Mouse (Mus musculus) heart, embryonic 15.5 days (tissue): ENCODE measurements around the gene Lrp6. TPM values are rescaled to one million over a fixed set of nuclear protein-coding genes. Genes with fewer than 3 reads are reported as not detected.

Experiments used
- ATAC-seq: fragments of 200-750 bp; cut with Nextera tagmentation; replicated peaks from 2 replicates; pipeline ENCODE4 v1.8.0; 2017; ENCODE audit warnings: low read depth, moderate TSS enrichment; ENCODE audit not compliant: insufficient number of reproducible peaks, insufficient read depth, low FRiP score
- H3K27ac ChIP-seq: fragments of 300-500 bp; sonication (generic); 2 replicates; pipeline ENCODE4 v1.5.1; 2015; ENCODE audit warnings: mild to moderate bottlenecking, inconsistent platforms
- H3K27me3 ChIP-seq: fragments of 300-500 bp; sonication (generic); 2 replicates; pipeline ENCODE4 v1.6.1; 2015; ENCODE audit warnings: inconsistent platforms
- H3K36me3 ChIP-seq: fragments of 300-500 bp; sonication (generic); 2 replicates; pipeline ENCODE4 v1.6.1; 2015; ENCODE audit warnings: mild to moderate bottlenecking, inconsistent platforms
- H3K4me1 ChIP-seq: fragments of 300-500 bp; sonication (generic); replicated peaks from 2 replicates; pipeline ENCODE4 v1.6.1; 2015; ENCODE audit warnings: inconsistent platforms
- H3K4me2 ChIP-seq: fragments of 300-500 bp; sonication (generic); 2 replicates; pipeline ENCODE4 v1.6.1; 2015; ENCODE audit warnings: inconsistent platforms, mild to moderate bottlenecking, moderate library complexity
- H3K4me3 ChIP-seq: fragments of 300-500 bp; sonication (generic); 2 replicates; pipeline ENCODE4 v1.5.1; 2015; ENCODE audit warnings: mild to moderate bottlenecking, inconsistent platforms
- H3K9ac ChIP-seq: fragments of 300-500 bp; sonication (generic); 2 replicates; pipeline ENCODE4 v1.6.1; 2015; ENCODE audit warnings: mild to moderate bottlenecking, inconsistent platforms
- H3K9me3 ChIP-seq: fragments of 300-500 bp; sonication (generic); replicated peaks from 2 replicates; pipeline ENCODE4 v1.6.1; 2016; ENCODE audit warnings: inconsistent platforms
- WGBS: fragments of 180-500 bp; shearing (Covaris S2); methylation state at CpG from one replicate; pipeline ENCODE4 v1.1.7; 2015; ENCODE audit warnings: mixed read lengths; 5-methylcytosine and 5-hydroxymethylcytosine counted together
- polyA plus RNA-seq: library from polyadenylated mRNA; unstranded; fragments of >200 nt; fragmentation: Nextera tagmentation; extraction: Ambion mirVana; gene quantifications from 2 replicates; pipeline ENCODE4 v1.2.1, GENCODE M21; 2015

The Lrp6 gene
- polyA plus RNA-seq, 1 experiment from 2014 or later, result 16.9 TPM

DNA sequence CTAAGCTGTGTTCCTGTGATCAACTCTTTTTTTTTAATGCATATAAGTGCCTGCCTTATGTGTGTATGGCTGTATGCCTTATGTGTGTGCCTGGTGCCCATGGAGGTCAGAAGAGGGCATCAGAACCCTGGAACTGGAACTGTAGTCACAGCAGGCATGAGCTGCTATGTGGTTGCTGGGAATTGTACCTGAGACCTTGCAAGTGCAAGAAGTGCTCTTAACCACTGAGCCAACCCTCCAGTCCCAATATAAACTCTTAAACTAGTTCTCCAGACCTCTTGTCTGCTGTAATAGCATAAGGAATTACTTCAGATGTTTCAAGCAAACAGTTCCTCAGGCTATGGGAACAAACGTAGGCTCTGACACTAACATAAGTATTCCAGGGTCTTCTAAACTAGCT, 16.4 kb downstream of the Lrp6 start:
- WGBS, result 89% methylated on average over 1 of the region's 1 CpGs
- H3K4me2 ChIP-seq, result no peak overlapping the region
- H3K27ac ChIP-seq, result no peak overlapping the region
- no peaks in the 10 kb centered on the region for H3K9me3 ChIP-seq
- no peak overlapping the region for H3K4me3 ChIP-seq
- no peak overlapping the region for H3K9ac ChIP-seq
- no peak for ATAC-seq
- H3K4me1 ChIP-seq, result peaks cover 10% of the 10 kb centered on the region
- H3K27me3 ChIP-seq, result no peaks in the 10 kb centered on the region
- no peaks in the 10 kb centered on the region for H3K36me3 ChIP-seq

DNA sequence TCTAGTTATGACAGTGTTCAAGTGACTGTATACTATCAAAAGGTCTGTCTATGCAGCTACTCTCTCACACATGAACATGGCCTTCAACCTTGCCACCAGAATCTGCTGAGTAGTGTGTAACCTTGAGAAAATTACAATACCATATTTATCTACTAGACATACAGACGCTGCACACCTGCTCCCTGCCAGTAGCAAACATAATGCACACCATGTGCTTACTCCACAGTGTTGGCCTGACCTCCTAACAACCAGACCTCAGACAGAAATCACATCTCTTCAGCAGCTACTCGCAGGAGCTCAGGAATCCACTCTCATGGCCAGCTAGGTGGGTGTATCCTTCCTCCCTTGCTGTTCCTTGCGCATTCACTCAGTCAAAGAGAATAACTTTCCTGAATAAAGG, 21.9 kb downstream of the Lrp6 start:
- no peak for ATAC-seq
- 51% methylated on average over 3 of the region's 3 CpGs for WGBS

DNA sequence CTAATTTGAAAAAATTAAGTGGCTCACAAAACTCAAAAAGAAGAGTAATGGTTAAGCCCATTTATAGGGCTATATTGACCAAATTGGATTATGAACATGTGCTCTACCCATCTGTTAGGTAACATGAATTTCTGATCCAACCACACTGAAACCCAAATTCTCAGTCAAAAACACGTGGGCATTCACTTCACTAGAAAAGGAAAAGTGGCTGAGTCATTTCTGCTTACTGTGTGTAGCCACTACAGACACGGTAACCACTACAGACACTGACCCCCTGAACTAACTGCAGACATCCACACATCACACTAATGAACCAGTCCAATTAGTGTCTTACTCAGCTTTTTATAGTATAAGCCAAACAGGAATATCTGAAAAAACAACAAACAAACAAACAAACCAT, 22.7 kb downstream of the Lrp6 start:
- Histone ChIP-seq H3K9ac (no peak overlapping the region), H3K4me3 (no peak overlapping the region), H3K27me3 (no peaks in the 10 kb centered on the region), H3K27ac (no peak overlapping the region), H3K4me1 (peaks cover 19% of the 10 kb centered on the region), H3K4me2 (no peak overlapping the region), H3K36me3 (no peaks in the 10 kb centered on the region), H3K9me3 (no peaks in the 10 kb centered on the region)
- no peak for ATAC-seq
- WGBS, result 53% methylated on average over 2 of the region's 2 CpGs

More for the DNA sequence above, 21.9 kb downstream of the Lrp6 start:
- H3K9me3 ChIP-seq, result no peaks in the 10 kb centered on the region
- H3K27me3 ChIP-seq, result no peaks in the 10 kb centered on the region
- peaks cover 19% of the 10 kb centered on the region for H3K4me1 ChIP-seq
- H3K4me2 ChIP-seq, result no peak overlapping the region
- no peak overlapping the region for H3K9ac ChIP-seq
- H3K4me3 ChIP-seq, result no peak overlapping the region
- no peaks in the 10 kb centered on the region for H3K36me3 ChIP-seq
- H3K27ac ChIP-seq, result no peak overlapping the region

- no peaks in the 10 kb centered on the region for H3K9me3 ChIP-seq
- H3K4me2 ChIP-seq, result no peak overlapping the region
- no peak for ATAC-seq
- no peak overlapping the region for H3K27ac ChIP-seq
- no peaks in the 10 kb centered on the region for H3K27me3 ChIP-seq
- no peak overlapping the region for H3K4me3 ChIP-seq
- peaks cover 19% of the 10 kb centered on the region for H3K4me1 ChIP-seq
- H3K36me3 ChIP-seq, result no peaks in the 10 kb centered on the region
- H3K9ac ChIP-seq, result no peak overlapping the region
Measured at GRCm38 (mm10) chr6:134543607-134544006, 23.2 kb downstream of the Lrp6 start.

DNA sequence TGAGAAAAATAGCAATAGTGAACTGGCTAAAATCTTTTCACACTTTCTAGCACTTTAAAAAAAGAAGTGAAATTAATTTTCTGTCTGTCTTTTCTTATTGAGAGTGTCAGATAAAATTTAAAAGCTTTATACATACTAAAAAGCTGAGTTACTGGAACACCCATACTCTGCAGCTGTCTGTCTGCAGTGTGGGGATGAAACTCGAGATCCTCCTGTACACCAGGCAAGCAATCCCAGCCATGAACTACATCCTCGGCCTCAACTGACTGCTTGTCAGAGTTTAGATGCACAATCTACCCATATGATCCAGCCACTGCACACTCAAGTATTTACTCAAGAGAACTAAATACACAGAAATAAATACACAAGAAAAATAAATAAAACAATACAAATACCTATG, 24.4 kb downstream of the Lrp6 start:
- Histone ChIP-seq H3K27me3 (no peaks in the 10 kb centered on the region), H3K9ac (no peak overlapping the region), H3K27ac (no peak overlapping the region), H3K4me3 (no peak overlapping the region), H3K9me3 (no peaks in the 10 kb centered on the region), H3K4me2 (no peak overlapping the region), H3K4me1 (peaks cover 23% of the 10 kb centered on the region), H3K36me3 (no peaks in the 10 kb centered on the region)
- ATAC-seq, result no peak
- 75% methylated on average over 2 of the region's 2 CpGs for WGBS

DNA sequence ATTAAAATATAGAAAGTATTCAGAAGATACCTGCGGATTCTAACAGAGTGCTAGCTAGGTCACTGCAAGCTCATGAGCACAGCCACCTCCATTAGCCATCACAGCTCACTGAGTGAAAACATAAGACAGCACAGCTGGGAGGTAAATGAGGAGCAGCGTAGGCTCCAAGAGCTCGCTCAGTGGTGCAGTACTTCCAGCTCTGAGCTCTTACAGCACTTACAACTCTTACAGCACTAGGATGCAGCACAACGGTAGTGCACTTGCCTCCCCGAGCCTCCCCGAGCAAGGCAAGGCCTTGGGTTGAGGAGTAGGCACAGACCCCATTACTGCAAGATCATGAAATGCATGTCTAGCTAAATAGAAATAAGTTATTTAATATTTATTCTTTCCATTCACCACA, 26.6 kb downstream of the Lrp6 start:
- H3K4me1 ChIP-seq, result peaks cover 21% of the 10 kb centered on the region
- no peak overlapping the region for H3K4me2 ChIP-seq
- no peaks in the 10 kb centered on the region for H3K36me3 ChIP-seq
- H3K27ac ChIP-seq, result no peak overlapping the region
- H3K9me3 ChIP-seq, result no peaks in the 10 kb centered on the region
- H3K4me3 ChIP-seq, result no peak overlapping the region
- no peak overlapping the region for H3K9ac ChIP-seq
- H3K27me3 ChIP-seq, result no peaks in the 10 kb centered on the region
- ATAC-seq, result no peak
- 86% methylated on average over 6 of the region's 6 CpGs for WGBS

- Histone ChIP-seq H3K4me1 (peaks cover 19% of the 10 kb centered on the region), H3K36me3 (no peaks in the 10 kb centered on the region), H3K4me3 (no peak overlapping the region), H3K27ac (no peak overlapping the region), H3K9ac (no peak overlapping the region), H3K9me3 (no peaks in the 10 kb centered on the region), H3K4me2 (no peak overlapping the region), H3K27me3 (no peaks in the 10 kb centered on the region)
- WGBS, result 89% methylated on average over 3 of the region's 3 CpGs
- no peak for ATAC-seq
Measured at GRCm38 (mm10) chr6:134539459-134539858, 27.3 kb downstream of the Lrp6 start.

- H3K9ac ChIP-seq, result no peak overlapping the region
- no peaks in the 10 kb centered on the region for H3K27me3 ChIP-seq
- H3K4me2 ChIP-seq, result no peak overlapping the region
- H3K9me3 ChIP-seq, result no peaks in the 10 kb centered on the region
- H3K27ac ChIP-seq, result no peak overlapping the region
- WGBS, result 88% methylated on average over 4 of the region's 4 CpGs
- no peak overlapping the region for H3K4me3 ChIP-seq
- H3K4me1 ChIP-seq, result peaks cover 16% of the 10 kb centered on the region
- H3K36me3 ChIP-seq, result no peaks in the 10 kb centered on the region
- no peak for ATAC-seq
Measured at GRCm38 (mm10) chr6:134538805-134539204, 28.0 kb downstream of the Lrp6 start.

- no peaks in the 10 kb centered on the region for H3K36me3 ChIP-seq
- H3K4me1 ChIP-seq, result peaks cover 15% of the 10 kb centered on the region
- H3K27me3 ChIP-seq, result no peaks in the 10 kb centered on the region
- H3K9ac ChIP-seq, result no peak overlapping the region
- no peak overlapping the region for H3K27ac ChIP-seq
- H3K9me3 ChIP-seq, result no peaks in the 10 kb centered on the region
- H3K4me3 ChIP-seq, result no peak overlapping the region
- H3K4me2 ChIP-seq, result no peak overlapping the region
- WGBS, result 50% methylated on average over 10 of the region's 10 CpGs
- ATAC-seq, result no peak
Measured at GRCm38 (mm10) chr6:134537461-134538117, 29.2 kb downstream of the Lrp6 start.

- ATAC-seq, result no peak
- Histone ChIP-seq H3K4me3 (no peak overlapping the region), H3K4me2 (no peak overlapping the region), H3K9me3 (no peaks in the 10 kb centered on the region), H3K27ac (no peak overlapping the region; the same call in 1 of the 2 replicates), H3K36me3 (no peaks in the 10 kb centered on the region), H3K9ac (no peak overlapping the region), H3K4me1 (peaks cover 15% of the 10 kb centered on the region), H3K27me3 (no peaks in the 10 kb centered on the region)
- 53% methylated on average over 7 of the region's 7 CpGs for WGBS
Measured at GRCm38 (mm10) chr6:134535169-134535568, 31.6 kb downstream of the Lrp6 start.

DNA sequence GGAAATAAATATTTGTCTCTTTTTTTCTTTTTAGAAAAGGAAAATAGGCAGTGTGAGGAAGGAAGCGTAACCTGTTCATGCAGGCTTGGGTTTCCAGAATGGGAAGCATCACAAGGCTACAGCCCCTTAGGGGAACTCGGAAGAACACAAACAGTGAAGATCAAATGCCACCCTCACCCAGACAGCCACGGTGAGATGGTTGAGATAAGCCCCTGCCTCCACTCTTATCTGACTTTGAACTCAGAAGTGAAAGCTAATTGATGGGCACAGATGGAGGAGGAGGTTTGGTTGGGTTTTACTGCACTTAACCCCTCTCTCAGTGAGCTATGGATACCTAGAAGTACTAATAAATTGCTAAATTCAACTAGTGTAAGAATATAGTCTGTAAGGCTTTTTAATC, 33.7 kb downstream of the Lrp6 start:
- Histone ChIP-seq H3K27me3 (no peaks in the 10 kb centered on the region), H3K36me3 (no peaks in the 10 kb centered on the region), H3K4me3 (no peak overlapping the region), H3K27ac (no peak overlapping the region), H3K9me3 (no peaks in the 10 kb centered on the region), H3K9ac (no peak overlapping the region), H3K4me1 (peaks cover 23% of the 10 kb centered on the region), H3K4me2 (no peak overlapping the region)
- 55% methylated on average over 3 of the region's 3 CpGs for WGBS
- ATAC-seq, result no peak

DNA sequence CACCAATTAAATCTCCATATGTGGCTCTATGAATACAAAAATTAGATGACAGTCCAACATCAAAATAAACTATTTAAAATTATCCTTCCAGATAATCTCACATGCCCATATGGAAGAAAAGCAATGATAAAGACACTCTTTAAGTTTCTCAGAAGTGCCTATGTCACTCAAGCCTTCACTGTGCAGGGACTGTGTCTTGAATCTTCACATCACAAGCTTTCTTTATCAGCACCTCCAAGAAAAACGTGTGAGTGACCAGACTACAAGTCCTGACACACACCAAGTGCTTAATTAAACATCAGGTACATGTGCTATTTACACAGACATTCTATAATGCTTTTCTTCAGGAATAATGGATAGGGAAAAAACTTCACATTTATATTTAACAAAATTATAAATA, 34.8 kb downstream of the Lrp6 start:
- no peak overlapping the region for H3K4me2 ChIP-seq
- H3K4me3 ChIP-seq, result no peak overlapping the region
- H3K9ac ChIP-seq, result no peak overlapping the region
- ATAC-seq, result no peak
- no peaks in the 10 kb centered on the region for H3K36me3 ChIP-seq
- H3K27me3 ChIP-seq, result no peaks in the 10 kb centered on the region
- no peak overlapping the region for H3K27ac ChIP-seq
- no peaks in the 10 kb centered on the region for H3K9me3 ChIP-seq
- 34% methylated on average over 1 of the region's 1 CpGs for WGBS
- peaks cover 30% of the 10 kb centered on the region for H3K4me1 ChIP-seq
